Mouse (Mus musculus): Measurements from ENCODE around the gene Ripk3. TPM values are rescaled to one million over a fixed set of nuclear protein-coding genes. Genes with fewer than 3 reads are reported as not detected.

Gene Ripk3
- under 1 TPM in 1 of 2 experiments, not detected in 1; 0.96 TPM for total RNA-seq (2021)

- intact Hi-C loops (cut with DNase I) = no loop called here
- DNase-seq (ENCODE audit: low spot score in 2 of 2) = peak; percentile 0 to 1
These were observed at the start of gene Ripk3 for GRCm38 (mm10) chr14:55788256-55789050. Gene Ripk3, minus strand, starts transcription at chr14:55788865.

GRCm38 (mm10) chr14:55838312-55838711, 49.6 kb upstream of the Ripk3 start:
- intact Hi-C loops (cut with DNase I) = loop anchor here (10.0 kb wide), 1 partner anchor 134 kb away; no protein-coding TSS in a partner anchor
- DNase-seq (ENCODE audit: low spot score in 2 of 2) = no peak

DNA sequence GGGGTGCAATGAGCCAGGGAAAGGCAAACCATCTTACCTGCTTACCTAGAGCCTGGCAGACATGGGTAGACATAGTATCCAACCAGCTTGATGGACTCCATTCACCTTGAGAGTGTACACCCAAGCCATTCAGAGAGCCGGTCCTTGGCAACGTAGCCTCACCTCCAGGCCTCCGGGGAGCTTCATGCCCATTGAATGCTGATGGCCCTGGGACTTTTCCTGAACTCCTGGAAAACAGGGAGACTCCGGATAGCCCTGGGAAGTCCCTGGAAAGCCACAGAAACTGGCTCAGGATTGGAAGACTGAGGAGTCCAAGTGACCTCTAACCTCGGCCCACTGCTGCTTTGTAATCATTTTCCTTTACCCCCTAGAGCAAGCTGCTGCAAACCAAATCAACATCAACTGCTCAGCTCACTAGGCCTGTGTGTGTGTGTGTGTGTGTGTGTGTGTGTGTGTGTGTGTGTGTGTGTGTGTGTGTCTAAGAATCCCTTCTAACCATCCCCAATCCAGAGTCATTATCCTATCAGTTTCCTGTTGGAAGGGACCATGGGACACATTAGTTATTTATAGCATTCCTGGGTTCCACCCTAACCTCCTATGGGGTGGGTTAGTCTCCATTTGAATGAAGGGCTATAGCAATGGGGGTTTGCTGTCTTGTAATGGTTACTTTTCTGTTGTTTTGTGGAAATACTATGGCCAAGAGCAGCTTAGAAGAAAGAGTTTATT, 46.3 kb upstream of the Ripk3 start:
- no peak for DNase-seq (ENCODE audit: low spot score in 2 of 2)
- intact Hi-C loops (cut with DNase I) = loop anchor here (10.0 kb wide), 1 partner anchor 130 kb away; no protein-coding TSS in a partner anchor

DNA sequence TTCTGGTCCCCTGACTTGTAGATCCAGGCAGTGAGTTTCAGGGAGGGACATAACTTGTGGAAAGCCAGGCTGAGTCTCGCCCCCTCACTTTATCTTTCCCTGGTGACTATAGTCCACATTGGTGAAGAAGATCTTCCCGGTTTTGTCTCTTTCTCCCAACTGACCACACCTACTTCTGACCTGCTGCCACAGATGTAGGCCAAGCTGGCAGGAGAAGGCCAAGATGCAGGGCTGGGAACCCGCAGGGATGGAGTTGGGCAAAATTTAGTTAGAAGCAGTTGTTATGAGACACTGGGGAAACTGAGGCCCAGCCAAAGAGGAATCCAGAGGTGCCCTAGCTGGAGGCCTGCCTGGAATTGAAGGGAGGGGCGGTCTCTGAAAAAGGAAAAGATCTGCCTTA, 44.5 kb upstream of the Ripk3 start:
- intact Hi-C loops (cut with DNase I) = loop anchor here (10.0 kb wide), 1 partner anchor 128 kb away; no protein-coding TSS in a partner anchor
- DNase-seq (ENCODE audit: low spot score in 2 of 2) = no peak

- no peak for DNase-seq (ENCODE audit: low spot score in 2 of 2)
- intact Hi-C loops (cut with DNase I) = loop anchor here (10.0 kb wide), 1 partner anchor 126 kb away; no protein-coding TSS in a partner anchor
These were observed 41.7 kb upstream of the Ripk3 start for GRCm38 (mm10) chr14:55830331-55830730.

GRCm38 (mm10) chr14:55829854-55830253, 41.2 kb upstream of the Ripk3 start:
- intact Hi-C loops (cut with DNase I) = loop anchor here (10.0 kb wide), 1 partner anchor 125 kb away; no protein-coding TSS in a partner anchor
- DNase-seq (ENCODE audit: low spot score in 2 of 2) = no peak

DNA sequence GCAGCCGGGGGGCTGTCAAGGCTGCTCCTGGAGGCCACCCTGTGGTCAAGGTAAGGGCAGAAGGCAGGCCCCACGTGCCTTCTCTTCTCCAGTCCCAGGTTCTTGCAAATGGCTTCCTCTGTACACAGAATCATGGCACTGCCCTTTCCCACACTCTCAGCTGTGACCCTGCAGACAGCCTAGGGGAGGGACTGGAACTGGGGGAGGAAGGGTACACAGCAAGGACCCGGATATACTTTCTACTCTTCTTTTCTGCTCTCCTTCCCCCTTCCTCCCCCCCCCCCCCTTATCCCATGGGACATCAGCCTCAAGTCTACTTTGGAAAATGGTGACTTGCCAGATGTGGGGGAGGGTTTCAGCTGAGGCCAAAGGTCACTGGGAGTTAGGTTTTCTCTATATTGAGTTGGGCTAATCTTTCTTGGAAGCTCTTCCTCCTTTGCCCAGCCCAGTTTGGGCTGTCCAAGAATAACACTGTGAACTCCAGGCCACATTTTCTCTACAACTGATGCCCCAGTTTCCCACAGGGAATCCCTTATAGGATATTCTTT, 40.1 kb upstream of the Ripk3 start:
- DNase-seq (ENCODE audit: low spot score in 2 of 2) = no peak
- intact Hi-C loops (cut with DNase I) = no loop called here

DNA sequence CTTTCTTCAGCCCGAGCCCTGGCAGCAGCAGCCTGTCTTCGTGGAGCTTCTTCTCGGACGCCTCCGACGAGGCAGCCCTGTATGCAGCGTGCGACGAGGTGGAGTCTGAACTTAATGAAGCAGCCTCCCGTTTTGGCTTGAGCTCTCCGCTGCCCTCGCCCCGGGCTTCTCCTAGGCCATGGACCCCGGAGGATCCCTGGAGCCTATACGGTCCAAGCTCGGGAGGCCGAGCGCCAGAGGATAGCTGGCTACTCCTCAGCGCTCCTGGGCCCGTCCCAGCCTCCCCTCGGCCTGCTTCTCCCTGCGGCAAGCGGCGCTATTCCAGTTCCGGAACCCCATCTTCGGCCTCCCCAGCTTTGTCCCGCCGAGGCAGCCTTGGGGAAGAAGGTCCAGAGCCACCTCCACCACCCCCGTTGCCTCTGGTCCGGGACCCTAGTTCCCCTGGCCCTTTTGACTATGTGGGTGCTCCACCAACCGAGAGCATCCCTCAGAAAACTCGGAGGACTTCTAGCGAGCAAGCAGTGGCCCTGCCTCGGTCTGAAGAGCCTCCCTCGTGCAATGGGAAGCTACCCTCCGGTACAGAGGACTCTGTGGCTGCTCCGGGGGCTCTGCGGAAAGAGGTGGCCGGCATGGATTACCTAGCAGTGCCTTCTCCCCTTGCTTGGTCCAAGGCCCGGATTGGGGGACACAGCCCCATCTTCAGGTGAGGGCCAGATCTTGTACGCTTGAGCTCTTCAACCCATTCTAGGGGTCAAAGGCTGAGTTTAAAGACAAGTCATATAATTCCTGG, 38.1 kb upstream of the Ripk3 start:
- DNase-seq (ENCODE audit: low spot score in 2 of 2) = no peak
- intact Hi-C loops (cut with DNase I) = no loop called here

DNA sequence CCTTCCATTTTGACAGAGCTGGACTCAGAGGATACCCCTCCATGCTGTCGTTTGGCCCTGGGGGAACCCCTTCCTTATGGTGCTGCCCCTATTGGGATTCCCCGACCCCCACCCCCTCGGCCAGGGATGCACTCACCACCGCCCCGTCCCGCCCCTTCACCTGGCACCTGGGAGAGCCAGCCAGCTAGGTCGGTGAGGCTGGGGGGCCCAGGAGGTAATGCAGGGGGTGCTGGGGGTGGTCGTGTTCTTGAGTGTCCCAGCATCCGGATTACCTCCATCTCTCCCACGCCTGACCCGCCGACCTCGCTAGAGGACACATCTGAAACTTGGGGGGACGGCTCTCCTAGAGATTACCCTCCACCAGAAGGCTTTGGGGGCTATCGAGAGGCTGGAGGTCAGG, 37.5 kb upstream of the Ripk3 start:
- DNase-seq (ENCODE audit: low spot score in 2 of 2) = no peak
- intact Hi-C loops (cut with DNase I) = no loop called here

DNA sequence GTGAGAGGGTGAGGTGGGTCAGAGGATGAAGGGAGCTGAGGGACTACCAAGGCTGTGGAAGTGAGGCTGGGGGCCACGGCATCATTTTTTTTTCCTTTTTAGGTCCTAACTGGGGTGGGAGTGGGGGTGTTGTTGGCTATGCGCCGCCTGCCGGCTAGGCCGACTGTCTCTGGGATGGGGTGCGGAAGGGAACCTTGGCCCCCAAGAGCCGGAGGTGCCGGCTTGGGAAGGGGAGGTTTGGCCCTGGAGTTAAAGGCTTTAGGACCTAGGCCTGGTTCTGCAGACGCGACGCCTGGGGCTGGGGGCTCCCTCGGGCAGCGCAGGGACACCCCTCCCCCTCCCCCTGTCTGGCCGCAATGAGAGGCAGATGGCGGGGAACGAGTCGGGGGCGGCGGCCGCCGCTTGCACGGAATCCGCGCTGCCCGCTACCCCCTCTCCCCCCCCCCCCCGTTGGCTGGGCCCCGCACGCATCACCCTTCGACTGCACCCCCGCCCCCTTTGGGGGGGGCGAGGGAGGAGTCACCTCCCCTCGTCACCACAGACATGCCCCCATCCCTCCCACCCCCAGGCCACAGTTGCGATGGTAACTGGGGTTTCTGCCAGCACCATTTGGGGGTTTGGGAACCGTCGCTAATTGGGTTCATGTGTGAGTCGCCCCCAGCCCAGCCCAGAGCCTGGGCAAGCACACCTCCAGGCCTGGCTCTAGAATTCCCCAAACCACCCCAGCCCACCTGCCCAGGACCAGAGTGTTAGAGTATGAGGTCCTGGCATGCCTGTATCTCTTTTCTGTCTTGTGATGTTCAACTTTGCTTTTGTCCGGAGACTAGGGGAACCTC, 36.8 kb upstream of the Ripk3 start:
- DNase-seq (ENCODE audit: low spot score in 2 of 2) = no peak
- intact Hi-C loops (cut with DNase I) = no loop called here

DNA sequence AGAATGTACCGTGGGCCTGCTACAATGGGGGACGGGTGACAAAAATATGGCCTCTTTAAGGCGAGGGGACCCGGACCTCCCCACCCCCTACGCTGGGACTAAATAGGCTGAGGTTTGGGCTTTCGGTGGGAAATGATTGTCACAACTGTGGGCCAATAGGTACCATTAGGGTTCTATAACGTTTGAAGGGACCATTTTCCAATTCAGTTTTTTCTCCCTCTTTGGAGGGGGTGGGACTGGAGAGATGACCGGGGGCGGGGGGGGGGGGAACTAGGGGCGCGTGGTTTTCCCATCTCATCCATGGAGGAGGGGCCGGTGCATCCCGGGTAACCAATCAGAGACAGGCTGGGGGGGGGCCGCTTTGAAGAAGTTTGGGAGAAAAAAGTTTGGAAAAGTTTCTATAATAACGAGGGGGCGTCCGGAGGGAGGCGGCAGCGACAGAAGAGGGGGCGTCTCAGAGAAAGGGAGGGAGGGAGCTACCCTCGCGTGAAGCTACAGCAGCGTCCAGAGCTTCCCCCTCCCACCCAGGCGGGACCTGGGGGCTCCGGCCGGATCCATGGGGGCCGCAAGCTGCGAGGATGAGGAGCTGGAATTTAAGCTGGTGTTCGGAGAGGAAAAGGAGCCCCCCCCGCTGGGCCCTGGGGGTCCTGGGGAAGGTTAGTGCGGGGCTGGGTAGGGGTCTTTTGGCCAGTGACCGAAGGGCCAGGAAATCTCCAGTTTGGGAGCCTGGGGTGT, 36.0 kb upstream of the Ripk3 start:
- DNase-seq (ENCODE audit: low spot score in 2 of 2) = no peak
- intact Hi-C loops (cut with DNase I) = no loop called here

DNA sequence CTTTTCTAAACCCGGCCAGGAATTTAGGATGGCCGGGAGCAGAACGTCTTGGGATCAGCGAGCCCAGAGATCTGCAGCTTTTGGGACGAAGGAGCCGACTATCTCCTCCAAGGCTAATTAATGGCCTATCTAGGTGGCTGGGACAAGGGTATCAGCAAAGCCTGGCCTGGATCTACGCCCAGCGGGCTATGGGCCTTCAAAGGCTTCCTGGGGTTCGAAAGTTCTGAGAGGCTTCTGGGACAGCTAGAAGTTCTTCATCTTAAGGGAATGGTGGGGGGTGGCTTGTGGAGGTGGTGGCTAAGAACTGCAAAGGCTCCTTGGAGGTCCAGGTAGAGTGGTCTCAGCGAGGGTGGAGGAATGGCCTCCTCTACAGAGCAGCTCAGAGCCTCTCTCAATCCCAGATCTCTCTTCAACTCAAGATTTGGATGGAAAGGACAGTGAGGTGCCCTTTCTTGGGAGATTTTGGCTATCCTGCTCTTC, 35.4 kb upstream of the Ripk3 start:
- intact Hi-C loops (cut with DNase I) = no loop called here
- no peak for DNase-seq (ENCODE audit: low spot score in 2 of 2)

GRCm38 (mm10) chr14:55822991-55823762, 34.5 kb upstream of the Ripk3 start, which contains the start of gene Nfatc4:
Gene Nfatc4, plus strand, starts transcription at chr14:55823144.
- peak in 1 of 2 experiments; percentile 10 for DNase-seq (ENCODE audit: low spot score in 2 of 2)
- intact Hi-C loops (cut with DNase I) = loop anchor here (2.0 kb wide), 2 partner anchors 40 to 96 kb away; no protein-coding TSS in a partner anchor

- peak; percentile 56 to 59 for DNase-seq (ENCODE audit: low spot score in 2 of 2)
- intact Hi-C loops (cut with DNase I) = loop anchor here (2.0 kb wide), 2 partner anchors 40 to 96 kb away; no protein-coding TSS in a partner anchor
These were observed 33.8 kb upstream of the Ripk3 start for GRCm38 (mm10) chr14:55822435-55822990.

DNA sequence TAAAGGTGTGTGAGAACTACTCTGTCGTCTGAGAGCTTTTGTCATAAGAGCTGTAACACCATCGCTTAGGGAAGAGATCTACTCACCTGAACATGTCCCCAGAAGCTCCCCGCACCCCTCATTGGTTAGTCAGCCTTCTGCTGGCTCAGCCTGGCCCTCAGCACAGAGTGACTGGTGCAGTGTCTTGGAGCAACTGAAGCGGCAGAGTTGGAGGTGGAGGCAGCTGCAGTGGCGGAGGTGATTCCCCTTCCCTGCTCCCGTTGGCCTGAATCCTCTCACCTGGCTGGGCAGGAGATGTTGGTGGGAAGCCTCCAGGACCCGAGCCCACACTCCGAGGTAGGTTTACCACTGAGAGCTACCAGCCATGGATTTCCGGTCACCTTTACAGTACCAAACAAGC, 31.9 kb upstream of the Ripk3 start:
- DNase-seq (ENCODE audit: low spot score in 2 of 2) = peak in 1 of 2 experiments; percentile 0
- intact Hi-C loops (cut with DNase I) = no loop called here

GRCm38 (mm10) chr14:55819845-55820405, 31.3 kb upstream of the Ripk3 start:
- intact Hi-C loops (cut with DNase I) = no loop called here
- DNase-seq (ENCODE audit: low spot score in 2 of 2) = peak in 1 of 2 experiments; percentile 0
